Mouse (Mus musculus) frontal cortex, postnatal 36 days (tissue): ENCODE data around the gene Mylk3.

ENCODE experiments used
- DNase-seq, 2 experiments: peaks; one replicate each; pipeline ENCODE4 v3.0.0; 2022; ENCODE audit warnings: low spot score in 2 of 2

The Mylk3 gene

GRCm38 (mm10) chr8:85386205-85386604 lies at the start of gene Mylk3:
TSS of gene Mylk3 (minus strand) at chr8:85386345.
- peak; percentile 31 to 46 for DNase-seq

DNA sequence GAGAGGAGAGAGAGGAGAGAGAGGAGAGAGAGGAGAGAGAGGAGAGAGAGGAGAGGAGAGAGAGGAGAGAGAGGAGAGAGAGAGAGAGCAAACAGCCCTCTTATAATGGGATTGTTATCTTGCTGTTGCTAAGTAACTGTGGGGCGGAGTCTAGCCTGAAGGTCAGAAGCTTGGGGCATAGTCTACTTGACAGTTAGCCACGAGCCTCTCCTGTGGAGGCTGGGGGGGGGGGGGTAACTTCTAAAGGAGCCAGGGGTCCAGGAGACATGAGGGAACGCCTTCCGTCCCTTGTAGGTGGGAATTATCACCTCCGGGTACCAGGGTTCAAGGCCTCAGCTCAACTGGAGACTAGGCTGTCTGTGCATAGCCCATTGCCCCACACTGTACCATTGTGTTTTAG lies 49.6 kb upstream of the Mylk3 start:
- DNase-seq: no peak

DNA sequence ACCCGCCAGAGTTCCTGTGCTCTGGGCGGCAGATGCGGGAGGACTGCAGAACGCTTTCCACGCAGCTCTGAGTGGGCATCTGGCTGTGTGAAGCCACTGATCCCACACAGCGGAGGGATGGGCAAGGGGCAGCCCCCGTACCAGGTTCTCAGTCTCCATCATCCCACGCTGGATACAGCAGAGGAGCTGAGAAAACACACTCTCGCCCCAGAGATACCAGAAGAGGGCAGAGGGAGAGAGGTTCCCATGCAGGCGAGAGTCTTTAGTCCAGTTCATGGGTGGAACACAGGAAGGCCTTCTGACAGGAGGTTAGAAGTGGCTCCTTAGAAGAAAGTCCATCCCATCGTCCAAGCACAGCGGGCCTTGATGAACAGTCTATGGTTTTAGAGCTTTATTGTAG lies 48.7 kb upstream of the Mylk3 start:
- DNase-seq: no peak

DNA sequence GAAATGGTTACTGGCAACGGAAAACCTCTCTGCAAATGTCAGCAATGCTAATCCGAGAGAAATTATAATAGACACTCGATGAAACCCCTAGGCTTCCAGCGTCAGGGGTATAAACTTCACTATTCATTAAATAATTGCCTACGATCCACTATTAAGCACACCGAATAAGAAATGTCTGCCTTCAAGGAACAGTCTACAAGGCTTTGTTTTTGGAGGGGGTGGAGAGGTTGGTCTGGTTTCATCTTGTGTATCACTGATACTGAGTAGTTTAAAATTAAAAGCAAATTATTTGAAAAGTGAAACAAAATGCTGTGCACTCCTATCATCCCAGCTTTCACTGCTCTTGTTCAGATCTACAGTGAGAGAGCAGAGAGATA lies 46.9 kb upstream of the Mylk3 start:
- no peak for DNase-seq

DNA sequence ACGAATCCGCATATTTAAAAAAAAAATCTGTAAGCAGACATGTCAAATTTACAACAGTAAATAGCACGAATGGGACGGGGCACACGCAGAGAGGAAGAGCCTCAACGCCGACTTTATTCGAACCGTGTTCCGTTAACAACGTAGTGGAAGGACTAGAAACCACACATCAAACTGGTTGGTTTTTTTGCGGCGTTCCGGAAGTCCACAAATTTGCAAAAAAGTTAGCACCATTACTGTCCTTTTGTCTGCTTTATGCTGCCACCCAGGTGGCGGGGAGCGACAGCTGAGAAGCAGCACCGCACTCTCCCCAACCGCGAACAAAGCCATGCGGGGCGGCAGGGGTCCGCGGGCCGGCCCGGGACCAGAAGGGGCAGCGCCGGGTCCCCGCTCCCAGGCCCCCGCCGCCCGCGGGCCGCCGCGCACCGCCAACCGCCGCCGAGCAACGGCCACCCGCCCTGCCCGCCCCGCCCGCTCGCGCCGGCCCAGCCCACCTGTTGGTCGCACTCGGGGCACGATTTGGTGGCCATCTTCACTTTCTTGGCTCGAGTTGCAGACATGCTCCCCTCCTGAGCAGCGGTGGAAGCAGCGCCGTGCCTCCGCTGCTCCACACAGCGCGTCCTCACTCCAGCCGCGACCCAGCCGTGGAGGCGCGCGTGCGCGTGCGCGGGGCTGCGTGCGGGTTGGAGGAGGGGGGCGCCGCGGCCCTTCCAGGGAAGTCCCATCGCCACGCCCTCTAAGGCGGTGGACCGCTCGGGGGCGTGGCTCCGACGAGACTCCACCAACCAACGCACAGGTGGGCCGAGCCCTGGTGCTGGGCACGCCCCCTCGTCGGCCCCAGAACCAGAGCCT lies 46.2 kb upstream of the Mylk3 start, which contains the start of gene 4921524J17Rik:
Gene 4921524J17Rik (minus strand): TSS at position 666 of the 849 bp plus-strand sequence.
- peak; percentile 96 to 98 for DNase-seq

GRCm38 (mm10) chr8:85431281-85432167 lies 45.4 kb upstream of the Mylk3 start:
- no peak for DNase-seq

- DNase-seq: no peak
Observed at GRCm38 (mm10) chr8:85430801-85431200, 44.7 kb upstream of the Mylk3 start.

DNA sequence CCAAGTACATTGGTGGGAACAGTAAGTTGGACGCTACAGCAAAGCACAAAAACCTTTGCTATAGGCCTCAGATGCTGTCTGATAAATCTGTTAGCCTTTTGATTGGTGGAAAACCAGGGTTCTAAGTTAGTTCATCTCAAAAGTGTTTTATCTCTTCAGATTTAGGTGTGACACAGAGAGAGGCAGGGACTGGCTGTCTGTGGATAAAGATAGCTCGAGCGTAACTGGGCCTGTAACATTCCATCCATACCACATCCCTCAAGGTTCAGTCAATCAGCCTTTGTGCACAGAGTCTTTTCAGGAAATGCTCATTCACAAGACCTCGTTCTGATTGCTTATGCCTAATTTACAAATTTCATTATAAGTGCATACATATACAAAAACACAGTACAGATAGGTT lies 43.1 kb upstream of the Mylk3 start:
- no peak for DNase-seq

- no peak for DNase-seq
Observed at GRCm38 (mm10) chr8:85427026-85427425, 40.9 kb upstream of the Mylk3 start.

DNA sequence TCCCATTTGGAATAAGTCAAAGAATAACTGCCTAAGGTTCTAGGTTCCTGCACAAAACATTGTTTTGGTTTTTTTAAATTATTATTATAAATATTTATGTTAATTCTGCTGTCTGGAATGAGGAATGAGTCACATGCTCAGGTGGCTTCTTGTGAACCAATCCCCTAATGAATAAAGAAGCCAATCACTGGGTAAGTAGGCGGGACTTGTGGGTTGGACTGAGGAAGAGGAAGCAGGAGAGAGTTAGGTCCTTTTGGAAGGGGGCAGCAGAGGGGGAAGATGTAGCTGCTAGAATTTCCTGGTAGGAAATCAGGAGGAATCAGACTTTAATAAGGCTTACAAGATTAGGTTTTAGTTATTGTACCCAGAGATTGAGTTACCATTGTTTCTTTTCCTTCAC lies 35.2 kb upstream of the Mylk3 start:
- no peak for DNase-seq

GRCm38 (mm10) chr8:85408526-85408925 lies 22.4 kb upstream of the Mylk3 start:
- no peak for DNase-seq

DNA sequence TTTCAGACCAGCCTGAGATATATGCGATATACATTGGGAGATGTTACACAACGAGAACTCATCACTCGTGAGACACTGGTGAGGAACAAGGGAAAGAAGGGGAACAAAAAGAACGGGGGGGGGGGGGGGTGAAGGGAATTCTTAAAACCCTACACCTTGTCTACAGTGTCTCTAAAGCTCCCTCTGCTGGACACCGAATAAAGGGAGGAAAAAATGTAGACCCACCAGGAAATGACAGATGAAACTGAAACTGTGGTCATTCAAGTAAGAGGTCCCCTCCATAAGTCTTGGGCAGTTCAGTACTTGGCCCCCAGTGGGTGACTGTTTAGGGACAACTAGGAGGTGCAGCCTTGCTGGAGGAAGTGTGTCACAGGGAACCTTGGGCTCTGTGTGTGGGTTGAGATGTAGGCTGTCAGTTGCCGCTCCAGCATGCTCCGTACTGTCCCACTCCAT lies 21.9 kb upstream of the Mylk3 start:
- DNase-seq: peak; percentile 11 to 51

DNA sequence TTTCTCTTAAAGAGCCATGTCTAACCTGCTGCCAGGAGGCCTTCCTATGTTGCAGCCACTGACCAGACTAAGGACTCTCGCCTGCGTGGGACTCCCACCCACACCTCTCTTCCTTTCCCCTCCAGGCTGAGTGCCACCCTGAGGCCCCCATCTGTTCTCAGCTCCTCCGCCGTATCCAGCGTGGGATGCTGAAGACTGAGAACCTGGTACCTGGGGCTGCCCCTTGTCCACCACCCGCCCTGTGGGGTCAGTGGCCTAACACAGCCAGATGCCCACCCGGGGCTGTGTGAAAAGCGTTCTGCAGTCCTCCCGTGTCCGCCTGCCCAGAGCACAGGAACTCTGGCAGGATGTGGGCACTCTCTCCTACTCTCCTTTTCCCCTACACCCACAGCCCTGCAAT lies 19.8 kb upstream of the Mylk3 start:
- DNase-seq: no peak

DNA sequence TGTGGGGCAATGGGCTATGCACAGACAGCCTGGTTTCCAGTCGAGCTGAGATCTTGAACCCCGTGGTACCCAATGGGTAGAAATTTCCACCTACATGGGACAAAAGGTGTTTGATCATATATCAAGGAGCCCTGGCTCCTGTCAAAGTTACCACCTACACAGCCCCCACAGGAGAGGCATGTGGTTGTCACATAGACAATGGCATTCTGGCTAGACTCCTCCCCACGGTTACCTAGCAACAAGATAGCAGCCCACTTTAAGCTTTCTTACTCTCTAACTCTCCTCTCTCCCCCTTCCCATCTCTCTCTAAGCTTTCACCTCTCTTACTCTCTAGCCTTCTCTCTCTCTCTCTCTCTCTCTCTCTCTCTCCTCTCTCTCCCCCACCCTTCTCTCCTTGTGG lies 19.3 kb upstream of the Mylk3 start:
- no peak for DNase-seq

GRCm38 (mm10) chr8:85398548-85398947 lies 12.4 kb upstream of the Mylk3 start:
- DNase-seq: no peak

DNA sequence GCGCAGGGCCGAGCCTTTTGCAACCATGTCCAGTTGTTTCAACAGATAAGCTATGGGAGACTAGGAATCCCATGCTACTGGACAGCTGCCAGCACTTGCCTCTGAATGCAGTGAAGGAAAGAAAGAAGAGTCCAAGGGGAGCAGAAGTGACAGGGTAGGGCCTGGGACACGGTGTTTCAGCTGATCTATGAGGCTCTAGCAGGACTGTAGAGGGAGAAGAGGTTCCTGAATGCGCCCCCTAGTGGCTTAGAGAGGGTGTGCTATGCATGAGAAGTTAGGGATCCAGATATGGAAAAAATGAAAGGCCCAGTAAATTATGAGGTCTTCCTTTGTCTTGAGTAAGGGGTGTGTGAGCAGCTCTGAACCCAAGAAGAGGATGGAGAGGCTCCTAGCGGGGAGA lies 11.4 kb upstream of the Mylk3 start:
- no peak for DNase-seq

- no peak for DNase-seq
Observed at GRCm38 (mm10) chr8:85396432-85397079, 10.4 kb upstream of the Mylk3 start.

- DNase-seq: no peak
Observed at GRCm38 (mm10) chr8:85395681-85396431, 9.7 kb upstream of the Mylk3 start.

DNA sequence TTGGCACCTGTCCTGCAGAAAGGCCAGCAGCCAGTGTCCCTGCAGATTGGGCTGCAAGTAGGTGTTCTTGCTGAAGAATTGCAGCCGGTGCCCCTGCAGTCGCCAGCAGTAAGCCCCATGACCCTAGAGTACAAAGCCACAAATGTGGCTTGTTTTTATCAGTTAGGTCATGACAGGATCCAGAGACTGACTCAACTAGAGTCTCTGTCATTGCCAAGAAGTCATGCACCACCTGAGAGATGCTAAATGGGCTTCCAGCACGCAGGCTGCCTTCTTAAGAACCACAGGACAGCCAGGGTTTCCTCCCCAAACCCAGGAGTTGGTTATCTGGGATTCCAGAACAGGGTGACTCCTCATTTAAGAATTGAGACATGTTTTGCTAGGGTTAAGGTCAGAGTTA lies 8.9 kb upstream of the Mylk3 start:
- DNase-seq: no peak

DNA sequence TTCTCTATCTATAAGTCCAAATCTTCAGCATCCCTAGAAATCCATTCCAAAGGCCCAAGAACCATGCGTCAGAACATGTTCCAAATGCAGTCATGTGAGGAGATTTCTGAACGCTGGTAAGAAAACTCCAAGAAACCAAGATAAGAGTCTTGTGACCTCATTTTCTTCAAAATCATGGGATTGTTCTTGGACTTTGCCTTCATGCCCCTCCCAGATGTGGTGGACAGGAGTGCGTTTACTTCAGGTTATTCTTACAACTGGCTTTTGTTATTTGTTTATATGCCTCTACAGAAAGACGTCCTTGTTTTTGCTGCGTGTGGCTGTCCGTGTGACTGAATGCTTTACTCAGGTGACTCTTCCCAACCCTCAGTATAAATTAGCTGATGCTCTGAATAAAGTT lies 7.1 kb upstream of the Mylk3 start:
- DNase-seq: no peak

GRCm38 (mm10) chr8:85391438-85391837 lies 5.3 kb upstream of the Mylk3 start:
- no peak for DNase-seq
